Mouse (Mus musculus) heart, postnatal 0 days (tissue): ENCODE data around the gene Cars2.

ENCODE experiments used
- CTCF ChIP-seq: IDR thresholded peaks from 2 replicates; pipeline ENCODE4 v1.5.1; 2016; ENCODE audit warnings: antibody characterized with exemption, control low read depth, low read depth
- EP300 ChIP-seq: IDR thresholded peaks from 2 replicates; pipeline ENCODE4 v1.6.1; 2016; ENCODE audit warnings: antibody characterized with exemption, low read depth

DNA sequence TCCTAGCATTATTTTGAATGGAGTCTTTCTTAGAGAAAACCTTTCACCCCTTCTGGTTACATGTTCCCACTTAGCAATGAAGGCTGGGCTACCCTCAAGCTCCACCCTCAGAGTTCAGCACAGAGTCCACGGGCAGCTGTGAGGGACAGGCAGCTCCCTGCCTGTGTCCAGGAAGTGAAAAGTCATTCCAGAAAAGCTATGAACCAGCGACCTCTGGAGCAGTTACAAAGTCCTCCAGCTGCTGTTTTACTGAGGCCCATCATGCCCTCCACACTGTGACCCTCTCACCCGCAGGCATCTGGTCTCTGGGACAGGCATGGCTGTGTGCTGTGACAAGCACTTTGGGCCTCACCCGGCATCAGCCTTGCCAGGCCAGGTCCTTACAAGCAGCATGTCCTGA is 77.5 kb downstream of the Cars2 start:
- TF ChIP-seq CTCF, result no peak
- no peak for TF ChIP-seq EP300
